Mouse (Mus musculus): ENCODE results near the gene Noa1.

Noa1 gene

GRCm38 (mm10) chr5:77254402-77254801, 55.5 kb downstream of the Noa1 start:
- DNase-seq (ENCODE audit: inconsistent ontology term): no peak

GRCm38 (mm10) chr5:77253154-77253553, 56.7 kb downstream of the Noa1 start:
- DNase-seq (ENCODE audit: inconsistent ontology term): no peak

GRCm38 (mm10) chr5:77252115-77252827, 57.6 kb downstream of the Noa1 start:
- DNase-seq (ENCODE audit: inconsistent ontology term): peak; percentile 53

GRCm38 (mm10) chr5:77251656-77252055, 58.2 kb downstream of the Noa1 start:
- no peak for DNase-seq (ENCODE audit: inconsistent ontology term)

GRCm38 (mm10) chr5:77250083-77250482, 59.8 kb downstream of the Noa1 start:
- DNase-seq (ENCODE audit: inconsistent ontology term): no peak

- DNase-seq (ENCODE audit: inconsistent ontology term): peak; percentile 91
Measured at GRCm38 (mm10) chr5:77245787-77246671, 63.9 kb downstream of the Noa1 start.

- DNase-seq (ENCODE audit: inconsistent ontology term): no peak
Measured at GRCm38 (mm10) chr5:77245463-77245786, 64.5 kb downstream of the Noa1 start.

GRCm38 (mm10) chr5:77244331-77244987, 65.4 kb downstream of the Noa1 start:
- peak; percentile 35 for DNase-seq (ENCODE audit: inconsistent ontology term)
